Mouse (Mus musculus): ENCODE measurements around the gene Gm10959. TPM values are rescaled to one million over a fixed set of nuclear protein-coding genes. Genes with fewer than 3 reads are reported as not detected.
A peak's percentile ranks its signal among the peaks of the same experiment; 100 is the strongest.

The Gm10959 gene
- polyA plus RNA-seq, 1 experiment from 2014 or later = not detected

DNA sequence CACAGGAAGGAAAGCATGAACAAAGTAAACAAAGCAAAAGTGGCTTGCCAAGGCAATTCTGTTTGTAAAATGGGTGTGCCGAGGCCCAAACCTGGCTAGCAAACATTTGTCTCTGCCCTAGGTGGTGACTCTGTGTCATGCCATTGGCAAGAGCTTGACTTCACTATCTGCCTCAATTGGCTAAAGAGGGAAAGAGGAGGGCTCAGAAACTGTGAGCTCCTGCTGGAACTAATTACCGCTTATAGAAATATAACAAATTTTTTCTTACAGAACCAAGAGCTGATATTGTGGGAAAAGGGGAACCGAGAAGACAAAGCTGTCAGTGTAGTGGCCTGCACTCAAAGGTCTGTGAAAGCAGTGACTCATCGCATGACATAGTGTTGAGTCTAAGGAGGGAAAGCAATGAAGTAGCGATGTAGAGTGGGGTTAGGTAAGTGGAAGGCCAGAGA is 30.8 kb downstream of the Gm10959 start:
- 57% methylated on average over 5 of the region's 5 CpGs for WGBS
- no peak for ATAC-seq (ENCODE audit: extremely low read depth, insufficient number of reproducible peaks, low FRiP score, low TSS enrichment)
- peak overlapping the region; percentile 50; the same call in 1 of the 2 replicates for H3K27ac ChIP-seq (replicated peaks)

DNA sequence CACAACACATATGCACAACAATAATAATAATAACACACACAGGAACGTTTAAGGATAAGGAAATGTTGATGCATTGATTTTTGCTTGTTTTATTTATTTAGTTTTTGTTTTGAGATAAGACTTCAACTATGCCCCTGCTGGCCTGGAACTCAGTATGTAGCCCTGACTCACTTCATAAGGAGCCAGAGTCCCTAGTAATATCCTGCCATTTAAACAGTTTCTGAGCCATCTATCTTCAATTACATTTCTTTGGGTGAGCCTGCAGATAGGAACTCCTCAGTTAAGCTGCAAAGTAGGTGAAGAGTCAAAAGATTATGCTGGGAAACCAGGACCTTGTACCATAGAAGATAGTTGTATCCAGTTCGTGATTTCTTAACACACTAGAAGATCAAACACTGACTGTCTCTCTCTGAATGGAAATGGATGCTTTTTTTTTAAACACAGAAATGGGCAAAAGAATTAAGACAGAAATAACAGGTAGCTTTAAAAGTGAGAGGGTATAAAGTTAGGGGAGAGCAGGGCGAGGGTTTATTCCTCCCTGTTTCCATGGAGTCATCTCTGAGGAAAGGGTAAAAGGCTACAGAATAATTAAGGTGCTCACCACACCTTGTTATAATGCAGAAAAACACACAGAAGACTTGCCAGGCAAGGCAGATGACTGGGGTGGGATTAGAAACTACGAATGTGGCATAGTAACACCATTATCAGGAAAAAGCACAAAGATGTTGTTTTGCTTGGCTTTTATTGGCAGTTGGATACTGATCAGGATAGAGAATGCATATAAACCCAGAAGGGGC is 31.5 kb downstream of the Gm10959 start:
- H3K4me1 ChIP-seq = no peaks in the 10 kb centered on the region
- ATAC-seq (ENCODE audit: extremely low read depth, insufficient number of reproducible peaks, low FRiP score, low TSS enrichment) = no peak
- WGBS = 62% methylated on average over 4 of the region's 4 CpGs
- H3K36me3 ChIP-seq = no peaks in the 10 kb centered on the region
- H3K9ac ChIP-seq = no peak overlapping the region
- H3K27ac ChIP-seq (replicated peaks) = peak overlapping the region; percentile 50; the same call in 1 of the 2 replicates
- no peaks in the 10 kb centered on the region for H3K27me3 ChIP-seq (replicated peaks)
- H3K4me2 ChIP-seq = no peak overlapping the region
- no peaks in the 10 kb centered on the region for H3K9me3 ChIP-seq
- H3K4me3 ChIP-seq = no peak overlapping the region

More for the DNA sequence above, 30.8 kb downstream of the Gm10959 start:
- H3K4me3 ChIP-seq = no peak overlapping the region
- no peaks in the 10 kb centered on the region for H3K9me3 ChIP-seq
- no peaks in the 10 kb centered on the region for H3K27me3 ChIP-seq (replicated peaks)
- no peaks in the 10 kb centered on the region for H3K4me1 ChIP-seq
- H3K36me3 ChIP-seq = no peaks in the 10 kb centered on the region
- H3K4me2 ChIP-seq = no peak overlapping the region
- no peak overlapping the region for H3K9ac ChIP-seq

DNA sequence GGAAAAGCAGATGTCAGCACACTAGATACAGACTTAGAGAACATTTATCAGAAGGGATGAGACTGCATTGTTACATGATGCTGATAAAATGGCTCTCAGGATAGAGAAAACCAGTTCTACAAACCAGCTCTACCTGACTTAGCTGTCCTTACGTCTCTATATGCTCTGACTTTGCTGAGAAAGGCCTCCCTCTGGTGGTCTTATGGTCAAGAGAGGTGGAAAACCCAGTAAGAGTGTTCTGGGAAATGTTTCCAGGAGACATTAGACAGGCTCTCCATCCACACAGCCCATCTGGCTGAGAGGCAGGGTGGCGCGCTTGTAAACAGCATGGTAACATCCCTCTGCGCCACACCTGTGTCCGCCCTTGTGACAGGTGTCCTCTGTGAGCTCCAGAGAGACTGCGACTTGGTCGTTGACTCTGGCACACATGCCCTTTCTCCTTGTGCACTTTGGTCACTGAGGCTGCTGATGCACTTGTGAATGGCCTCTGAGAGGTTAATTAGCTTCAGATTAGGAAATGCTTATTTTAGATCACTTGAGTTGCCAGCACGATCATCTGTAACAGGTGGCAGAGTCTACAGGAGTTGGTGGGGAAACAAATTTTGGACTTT is 40.4 kb downstream of the Gm10959 start:
- H3K4me2 ChIP-seq = no peak overlapping the region
- ATAC-seq (ENCODE audit: extremely low read depth, insufficient number of reproducible peaks, low FRiP score, low TSS enrichment) = no peak
- H3K36me3 ChIP-seq = no peaks in the 10 kb centered on the region
- no peaks in the 10 kb centered on the region for H3K4me1 ChIP-seq
- H3K9me3 ChIP-seq = no peaks in the 10 kb centered on the region
- no peaks in the 10 kb centered on the region for H3K27me3 ChIP-seq (replicated peaks)
- 69% methylated on average over 8 of the region's 8 CpGs for WGBS
- H3K4me3 ChIP-seq = no peak overlapping the region
- H3K9ac ChIP-seq = no peak overlapping the region
- H3K27ac ChIP-seq (replicated peaks) = no peak overlapping the region

DNA sequence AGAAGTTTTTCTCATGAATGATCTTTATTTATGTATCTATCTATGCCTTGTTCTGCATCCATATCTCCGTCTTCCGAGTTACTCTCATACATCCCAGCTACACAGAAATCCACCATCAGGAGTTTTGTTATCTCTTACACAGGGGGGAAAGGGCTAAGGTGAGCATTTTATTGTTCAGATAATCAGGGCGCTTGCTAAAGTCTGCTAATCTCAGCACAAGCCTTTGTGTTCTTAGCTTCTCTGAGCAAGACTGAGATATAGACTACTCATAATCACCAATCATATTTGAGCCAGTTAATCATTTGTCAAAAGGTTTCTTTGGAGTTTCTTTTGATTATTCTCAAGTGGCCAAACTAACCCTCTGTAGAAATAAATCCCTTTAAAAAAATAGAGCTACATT is 41.6 kb downstream of the Gm10959 start:
- no peaks in the 10 kb centered on the region for H3K4me1 ChIP-seq
- H3K36me3 ChIP-seq = no peaks in the 10 kb centered on the region

DNA sequence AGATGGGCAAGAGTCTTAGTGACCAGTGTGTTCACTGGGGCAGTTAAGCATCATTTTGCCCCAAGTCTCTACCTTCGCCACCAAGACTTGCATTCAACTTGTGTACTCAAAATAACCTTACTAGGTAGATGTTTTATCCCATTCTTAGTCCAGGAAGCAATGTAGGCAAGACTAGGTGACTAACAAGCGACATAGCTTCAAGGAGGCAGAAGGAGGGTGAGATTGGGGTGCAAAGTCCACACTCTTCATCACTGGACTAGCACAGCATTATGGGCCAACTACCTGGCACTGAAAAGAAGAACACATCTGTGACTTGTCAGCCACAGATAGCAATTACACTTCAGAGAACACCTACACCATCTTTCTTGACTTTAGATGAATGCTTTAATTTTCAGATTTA is 42.3 kb downstream of the Gm10959 start:
- no peaks in the 10 kb centered on the region for H3K36me3 ChIP-seq
- no peak overlapping the region for H3K27ac ChIP-seq (replicated peaks)
- no peak overlapping the region for H3K4me2 ChIP-seq
- H3K9me3 ChIP-seq = no peaks in the 10 kb centered on the region
- H3K9ac ChIP-seq = no peak overlapping the region
- no peak for ATAC-seq (ENCODE audit: extremely low read depth, insufficient number of reproducible peaks, low FRiP score, low TSS enrichment)
- 68% methylated on average over 2 of the region's 2 CpGs for WGBS
- H3K27me3 ChIP-seq (replicated peaks) = no peaks in the 10 kb centered on the region
- H3K4me3 ChIP-seq = no peak overlapping the region
- H3K4me1 ChIP-seq = no peaks in the 10 kb centered on the region

More for the DNA sequence above, 41.6 kb downstream of the Gm10959 start:
- 67% methylated on average over 3 of the region's 3 CpGs for WGBS
- Histone ChIP-seq H3K4me2 (no peak overlapping the region), H3K27ac (replicated peaks) (no peak overlapping the region), H3K9me3 (no peaks in the 10 kb centered on the region), H3K27me3 (replicated peaks) (no peaks in the 10 kb centered on the region), H3K9ac (no peak overlapping the region), H3K4me3 (no peak overlapping the region)
- no peak for ATAC-seq (ENCODE audit: extremely low read depth, insufficient number of reproducible peaks, low FRiP score, low TSS enrichment)

DNA sequence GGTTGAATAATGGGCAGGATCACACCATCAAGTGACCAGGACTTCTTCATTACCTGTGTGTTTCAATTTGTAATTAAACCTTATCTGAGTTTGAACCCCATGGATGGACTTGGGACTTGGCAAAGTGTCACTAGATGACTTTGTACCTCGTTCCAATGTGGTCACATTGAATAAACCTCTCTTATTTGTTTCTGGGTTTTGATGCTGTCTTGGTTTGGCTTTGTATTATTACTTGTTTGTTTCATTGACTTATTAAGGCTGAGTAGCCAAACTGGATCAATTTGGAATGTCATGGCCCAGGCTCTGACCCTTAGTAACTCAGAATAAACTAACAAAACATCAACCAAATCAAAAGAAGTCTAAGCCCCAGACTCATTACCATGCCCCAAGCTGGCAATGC is 47.6 kb downstream of the Gm10959 start:
- H3K4me2 ChIP-seq = no peak overlapping the region
- H3K9ac ChIP-seq = no peak overlapping the region
- H3K27ac ChIP-seq (replicated peaks) = no peak overlapping the region
- no peaks in the 10 kb centered on the region for H3K27me3 ChIP-seq (replicated peaks)
- H3K36me3 ChIP-seq = no peaks in the 10 kb centered on the region
- no peaks in the 10 kb centered on the region for H3K9me3 ChIP-seq
- no peak for ATAC-seq (ENCODE audit: extremely low read depth, insufficient number of reproducible peaks, low FRiP score, low TSS enrichment)
- H3K4me1 ChIP-seq = no peaks in the 10 kb centered on the region
- WGBS = 78% methylated on average over 1 of the region's 1 CpGs
- no peak overlapping the region for H3K4me3 ChIP-seq

DNA sequence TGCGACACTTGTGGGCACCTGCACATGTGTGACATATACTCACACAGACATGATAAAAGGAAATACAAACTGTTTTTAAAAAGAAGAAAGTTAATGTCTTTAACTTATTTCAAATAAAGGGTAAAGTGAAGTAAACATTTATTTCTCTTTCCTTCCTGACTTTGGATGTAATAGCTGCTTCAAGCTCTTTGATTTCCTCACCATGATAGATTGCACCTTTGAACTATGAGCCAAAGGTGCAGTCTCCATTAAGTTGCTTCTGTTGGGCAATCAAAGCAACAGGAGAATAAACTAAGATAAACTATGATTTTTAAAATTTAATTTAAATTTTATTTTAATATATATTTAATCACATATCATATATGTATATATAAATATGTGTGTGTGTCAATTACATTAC is 50.9 kb downstream of the Gm10959 start:
- Histone ChIP-seq H3K36me3 (no peaks in the 10 kb centered on the region), H3K4me3 (no peak overlapping the region), H3K27me3 (replicated peaks) (no peaks in the 10 kb centered on the region), H3K9ac (no peak overlapping the region), H3K9me3 (no peaks in the 10 kb centered on the region), H3K4me1 (no peaks in the 10 kb centered on the region), H3K4me2 (no peak overlapping the region), H3K27ac (replicated peaks) (no peak overlapping the region)
- ATAC-seq (ENCODE audit: extremely low read depth, insufficient number of reproducible peaks, low FRiP score, low TSS enrichment) = no peak
- WGBS = 100% methylated on average over 1 of the region's 1 CpGs

DNA sequence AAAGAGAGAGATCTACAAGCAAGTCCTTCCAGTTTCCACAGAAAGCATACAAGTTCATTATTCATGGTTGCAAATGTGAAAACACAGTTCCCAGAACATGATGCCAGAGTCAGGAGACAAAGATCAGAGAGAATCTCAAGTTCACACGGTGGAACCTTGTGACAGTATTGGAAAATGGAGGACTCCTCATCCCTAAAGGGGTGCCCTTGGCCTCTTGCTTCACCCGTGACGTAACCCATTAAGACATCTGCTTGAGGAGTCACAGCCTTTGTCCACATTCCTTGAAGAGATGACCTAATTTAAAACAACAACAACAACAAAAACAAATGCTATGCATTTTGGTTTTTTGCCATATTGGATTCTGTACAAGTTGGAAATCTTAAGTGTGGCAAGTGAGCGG is 54.1 kb downstream of the Gm10959 start:
- H3K9me3 ChIP-seq = no peaks in the 10 kb centered on the region
- no peak overlapping the region for H3K9ac ChIP-seq
- no peak overlapping the region for H3K4me3 ChIP-seq
- no peak overlapping the region for H3K27ac ChIP-seq (replicated peaks)
- no peaks in the 10 kb centered on the region for H3K27me3 ChIP-seq (replicated peaks)
- no peaks in the 10 kb centered on the region for H3K4me1 ChIP-seq
- no peak overlapping the region for H3K4me2 ChIP-seq
- ATAC-seq (ENCODE audit: extremely low read depth, insufficient number of reproducible peaks, low FRiP score, low TSS enrichment) = no peak
- WGBS = 71% methylated on average over 4 of the region's 4 CpGs
- no peaks in the 10 kb centered on the region for H3K36me3 ChIP-seq

Other genes with a start within 250 kb of the Gm10959 start
- 3.0 and 3.2 TPM in 2 replicates for gene Pde5a, start 190.4 kb downstream of the Gm10959 start, polyA plus RNA-seq (2015; fragmentation: Nextera tagmentation; extraction: Ambion mirVana)
- 0.36 TPM in 1 of 2 replicates, not detected in the other for gene Fabp2, start 24.3 kb downstream of the Gm10959 start, polyA plus RNA-seq (2015; fragmentation: Nextera tagmentation; extraction: Ambion mirVana)
- 113 and 122 TPM in 2 replicates for gene 1810037I17Rik, start 4.8 kb upstream of the Gm10959 start, polyA plus RNA-seq (2015; fragmentation: Nextera tagmentation; extraction: Ambion mirVana)
- gene Usp53, start 65.2 kb upstream of the Gm10959 start, polyA plus RNA-seq (2015; fragmentation: Nextera tagmentation; extraction: Ambion mirVana) = 6.6 and 8.2 TPM in 2 replicates
- 166 and 204 TPM in 2 replicates for gene Myoz2, start 115.7 kb upstream of the Gm10959 start, polyA plus RNA-seq (2015; fragmentation: Nextera tagmentation; extraction: Ambion mirVana)

All from heart, embryonic 13.5 days (tissue).